Mouse (Mus musculus): ENCODE measurements around the gene Acsbg1. TPM values are rescaled to one million over a fixed set of nuclear protein-coding genes. Genes with fewer than 3 reads are reported as not detected.
"Not testable (repeated sequence)": the region's sequence is repeated elsewhere in the genome, so short reads cannot be mapped to it uniquely, and the experiment has no call there.

Acsbg1 gene
- polyA plus RNA-seq, 1 experiment from 2014 or later, result 4.4 TPM

GRCm38 (mm10) chr9:54596752-54597465 is 64.8 kb downstream of the Acsbg1 start:
- ATAC-seq (ENCODE audit: low FRiP score, low TSS enrichment), result no peak
- no peaks in the 10 kb centered on the region for H3K4me1 ChIP-seq (ENCODE audit: insufficient read depth, low read length)
- no peak overlapping the region for H3K27ac ChIP-seq (ENCODE audit: low read length)
- no peak overlapping the region for H3K9ac ChIP-seq (replicated peaks; ENCODE audit: low read length)
- 92% methylated on average over 15 of the region's 15 CpGs for WGBS
- peaks cover 68% of the 10 kb centered on the region for H3K36me3 ChIP-seq (ENCODE audit: insufficient read depth, low read length)
- H3K4me3 ChIP-seq (ENCODE audit: low read length), result no peak overlapping the region
- H3K4me2 ChIP-seq (replicated peaks; ENCODE audit: low read depth, low read length), result no peak overlapping the region
- no peaks in the 10 kb centered on the region for H3K27me3 ChIP-seq (ENCODE audit: insufficient read depth, low read length)
- no peaks in the 10 kb centered on the region for H3K9me3 ChIP-seq (ENCODE audit: low read length)

- not testable (repeated sequence) for H3K4me3 ChIP-seq (ENCODE audit: low read length); ATAC-seq (ENCODE audit: low FRiP score, low TSS enrichment); H3K4me2 ChIP-seq (replicated peaks; ENCODE audit: low read depth, low read length); H3K9ac ChIP-seq (replicated peaks; ENCODE audit: low read length); H3K4me1 ChIP-seq (ENCODE audit: insufficient read depth, low read length); H3K27me3 ChIP-seq (ENCODE audit: insufficient read depth, low read length); H3K27ac ChIP-seq (ENCODE audit: low read length); H3K9me3 ChIP-seq (ENCODE audit: low read length)
- 80% methylated on average over 4 of the region's 4 CpGs for WGBS
- H3K36me3 ChIP-seq (ENCODE audit: insufficient read depth, low read length), result peaks cover 57% of the 10 kb centered on the region
These were observed 68.0 kb downstream of the Acsbg1 start for GRCm38 (mm10) chr9:54593652-54594051.

GRCm38 (mm10) chr9:54587863-54588262 is 73.8 kb downstream of the Acsbg1 start:
- WGBS, result 47% methylated on average over 4 of the region's 4 CpGs
- Histone ChIP-seq H3K36me3 (ENCODE audit: insufficient read depth, low read length) (peaks cover 17% of the 10 kb centered on the region; the same call in 1 of the 2 replicates), H3K27me3 (ENCODE audit: insufficient read depth, low read length) (no peaks in the 10 kb centered on the region), H3K4me3 (ENCODE audit: low read length) (peak overlapping the region; percentile 81), H3K4me1 (ENCODE audit: insufficient read depth, low read length) (peaks cover 16% of the 10 kb centered on the region), H3K9ac (replicated peaks; ENCODE audit: low read length) (peak overlapping the region; percentile 18; the same call in 1 of the 2 replicates), H3K9me3 (ENCODE audit: low read length) (no peaks in the 10 kb centered on the region), H3K4me2 (replicated peaks; ENCODE audit: low read depth, low read length) (peak overlapping the region; percentile 86), H3K27ac (ENCODE audit: low read length) (no peak overlapping the region)
- no peak for ATAC-seq (ENCODE audit: low FRiP score, low TSS enrichment)

GRCm38 (mm10) chr9:54586199-54587061 is 75.2 kb downstream of the Acsbg1 start, which contains the start of gene Idh3a:
TSS of gene Idh3a (plus strand) at chr9:54586334.
- no peaks in the 10 kb centered on the region for H3K27me3 ChIP-seq (ENCODE audit: insufficient read depth, low read length)
- under 1% methylated on average over 63 of the region's 73 CpGs for WGBS
- H3K9me3 ChIP-seq (ENCODE audit: low read length), result no peaks in the 10 kb centered on the region
- H3K9ac ChIP-seq (replicated peaks; ENCODE audit: low read length), result peak within 1 kb of the TSS; percentile 85
- peak within 1 kb of the TSS; percentile 81 for H3K4me3 ChIP-seq (ENCODE audit: low read length)
- ATAC-seq (ENCODE audit: low FRiP score, low TSS enrichment), result peak; percentile 99
- peak within 1 kb of the TSS; percentile 86 for H3K4me2 ChIP-seq (replicated peaks; ENCODE audit: low read depth, low read length)
- peaks cover 16% of the 10 kb centered on the region for H3K4me1 ChIP-seq (ENCODE audit: insufficient read depth, low read length)
- H3K36me3 ChIP-seq (ENCODE audit: insufficient read depth, low read length), result peaks cover 13% of the 10 kb centered on the region; the same call in 1 of the 2 replicates
- H3K27ac ChIP-seq (ENCODE audit: low read length), result no peak within 1 kb of the TSS; the same call in 1 of the 2 replicates

GRCm38 (mm10) chr9:54585839-54586198 is 75.9 kb downstream of the Acsbg1 start:
- Histone ChIP-seq H3K9me3 (ENCODE audit: low read length) (no peaks in the 10 kb centered on the region), H3K9ac (replicated peaks; ENCODE audit: low read length) (peak overlapping the region; percentile 54), H3K36me3 (ENCODE audit: insufficient read depth, low read length) (peaks cover 9% of the 10 kb centered on the region; the same call in 1 of the 2 replicates), H3K27ac (ENCODE audit: low read length) (no peak overlapping the region), H3K4me3 (ENCODE audit: low read length) (peak overlapping the region; percentile 81), H3K4me1 (ENCODE audit: insufficient read depth, low read length) (peaks cover 16% of the 10 kb centered on the region), H3K27me3 (ENCODE audit: insufficient read depth, low read length) (no peaks in the 10 kb centered on the region), H3K4me2 (replicated peaks; ENCODE audit: low read depth, low read length) (peak overlapping the region; percentile 56)
- no peak; the same call in 1 of the 2 replicates for ATAC-seq (ENCODE audit: low FRiP score, low TSS enrichment)
- whole genome bisulfite sequencing, result 38% methylated on average over 5 of the region's 5 CpGs

- not testable (repeated sequence) for ATAC-seq (ENCODE audit: low FRiP score, low TSS enrichment); H3K4me2 ChIP-seq (replicated peaks; ENCODE audit: low read depth, low read length); H3K9me3 ChIP-seq (ENCODE audit: low read length); H3K36me3 ChIP-seq (ENCODE audit: insufficient read depth, low read length); H3K27ac ChIP-seq (ENCODE audit: low read length); H3K9ac ChIP-seq (replicated peaks; ENCODE audit: low read length); H3K4me3 ChIP-seq (ENCODE audit: low read length); H3K27me3 ChIP-seq (ENCODE audit: insufficient read depth, low read length)
- peaks cover 16% of the 10 kb centered on the region for H3K4me1 ChIP-seq (ENCODE audit: insufficient read depth, low read length)
- WGBS, result 86% methylated on average over 2 of the region's 2 CpGs
These were observed 77.5 kb downstream of the Acsbg1 start for GRCm38 (mm10) chr9:54584127-54584526.

GRCm38 (mm10) chr9:54583712-54584111 is 78.0 kb downstream of the Acsbg1 start:
- no peak overlapping the region for H3K4me2 ChIP-seq (replicated peaks; ENCODE audit: low read depth, low read length)
- ATAC-seq (ENCODE audit: low FRiP score, low TSS enrichment), result no peak
- no peaks in the 10 kb centered on the region for H3K36me3 ChIP-seq (ENCODE audit: insufficient read depth, low read length)
- no peak overlapping the region for H3K9ac ChIP-seq (replicated peaks; ENCODE audit: low read length)
- no peaks in the 10 kb centered on the region for H3K27me3 ChIP-seq (ENCODE audit: insufficient read depth, low read length)
- no peak overlapping the region for H3K27ac ChIP-seq (ENCODE audit: low read length)
- no peak overlapping the region for H3K4me3 ChIP-seq (ENCODE audit: low read length)
- H3K4me1 ChIP-seq (ENCODE audit: insufficient read depth, low read length), result peaks cover 16% of the 10 kb centered on the region
- no peaks in the 10 kb centered on the region for H3K9me3 ChIP-seq (ENCODE audit: low read length)
- WGBS, result 74% methylated on average over 1 of the region's 1 CpGs

GRCm38 (mm10) chr9:54571130-54571839 is 90.4 kb downstream of the Acsbg1 start:
- H3K36me3 ChIP-seq (ENCODE audit: insufficient read depth, low read length), result no peaks in the 10 kb centered on the region
- no peak overlapping the region for H3K4me2 ChIP-seq (replicated peaks; ENCODE audit: low read depth, low read length)
- H3K9ac ChIP-seq (replicated peaks; ENCODE audit: low read length), result no peak overlapping the region
- no peaks in the 10 kb centered on the region for H3K9me3 ChIP-seq (ENCODE audit: low read length)
- 47% methylated on average over 9 of the region's 9 CpGs for WGBS
- ATAC-seq (ENCODE audit: low FRiP score, low TSS enrichment), result no peak
- H3K4me1 ChIP-seq (ENCODE audit: insufficient read depth, low read length), result no peaks in the 10 kb centered on the region
- no peaks in the 10 kb centered on the region for H3K27me3 ChIP-seq (ENCODE audit: insufficient read depth, low read length)
- H3K27ac ChIP-seq (ENCODE audit: low read length), result no peak overlapping the region
- H3K4me3 ChIP-seq (ENCODE audit: low read length), result no peak overlapping the region

GRCm38 (mm10) chr9:54568732-54569131 is 92.9 kb downstream of the Acsbg1 start:
- H3K4me1 ChIP-seq (ENCODE audit: insufficient read depth, low read length), result no peaks in the 10 kb centered on the region
- no peak overlapping the region for H3K9ac ChIP-seq (replicated peaks; ENCODE audit: low read length)
- no peaks in the 10 kb centered on the region for H3K9me3 ChIP-seq (ENCODE audit: low read length)
- ATAC-seq (ENCODE audit: low FRiP score, low TSS enrichment), result 0 out of 2 replicates have a peak, but pooled peaks have one; percentile 46
- no peak overlapping the region for H3K27ac ChIP-seq (ENCODE audit: low read length)
- no peaks in the 10 kb centered on the region for H3K36me3 ChIP-seq (ENCODE audit: insufficient read depth, low read length)
- 52% methylated on average over 2 of the region's 2 CpGs for WGBS
- no peak overlapping the region for H3K4me2 ChIP-seq (replicated peaks; ENCODE audit: low read depth, low read length)
- H3K27me3 ChIP-seq (ENCODE audit: insufficient read depth, low read length), result no peaks in the 10 kb centered on the region
- no peak overlapping the region for H3K4me3 ChIP-seq (ENCODE audit: low read length)

Data from kidney, embryonic 16.5 days (tissue).